Mouse (Mus musculus) midbrain, embryonic 14.5 days (tissue): ENCODE measurements around the gene 4921524J17Rik. TPM values are rescaled to one million over a fixed set of nuclear protein-coding genes. Genes with fewer than 3 reads are reported as not detected.

ENCODE experiments used
- ATAC-seq: fragments of 200-750 bp; cut with Nextera tagmentation; 2 replicates; pipeline ENCODE4 v1.8.0; 2017; ENCODE audit warnings: moderate number of reproducible peaks, moderate library complexity; ENCODE audit not compliant: low FRiP score, low TSS enrichment
- DNase-seq: peaks from one replicate; pipeline ENCODE4 v3.0.0-alpha.2; 2015
- H3K27ac ChIP-seq: fragments of 300-500 bp; sonication (generic); replicated peaks from 2 replicates; pipeline ENCODE4 v1.5.1; 2014; ENCODE audit warnings: mild to moderate bottlenecking, low read depth, low read length, moderate library complexity
- H3K27me3 ChIP-seq: fragments of 300-500 bp; sonication (generic); 2 replicates; pipeline ENCODE4 v1.6.1; 2014; ENCODE audit warnings: low read length, control low read depth, mixed read lengths; ENCODE audit not compliant: control insufficient read depth, insufficient read depth
- H3K36me3 ChIP-seq: fragments of 300-500 bp; sonication (generic); 2 replicates; pipeline ENCODE4 v1.6.1; 2014; ENCODE audit warnings: low read length, control low read depth; ENCODE audit not compliant: control insufficient read depth, insufficient read depth
- H3K4me1 ChIP-seq: fragments of 300-500 bp; sonication (generic); 2 replicates; pipeline ENCODE4 v1.6.1; 2014; ENCODE audit warnings: mild to moderate bottlenecking, antibody characterized with exemption, low read length, control low read depth; ENCODE audit not compliant: control insufficient read depth, insufficient read depth
- H3K4me2 ChIP-seq: fragments of 300-500 bp; sonication (generic); 2 replicates; pipeline ENCODE4 v1.6.1; 2014; ENCODE audit warnings: mild to moderate bottlenecking, low read length, moderate library complexity
- H3K4me3 ChIP-seq: fragments of 300-500 bp; sonication (generic); replicated peaks from 2 replicates; pipeline ENCODE4 v1.5.1; 2014; ENCODE audit warnings: low read depth, low read length
- H3K9ac ChIP-seq: fragments of 300-500 bp; sonication (generic); replicated peaks from 2 replicates; pipeline ENCODE4 v1.6.1; 2014; ENCODE audit warnings: mild to moderate bottlenecking, low read length, moderate library complexity
- H3K9me3 ChIP-seq: fragments of 300-500 bp; sonication (generic); 2 replicates; pipeline ENCODE4 v1.6.1; 2016; ENCODE audit warnings: low read length, control low read depth, mixed read lengths; ENCODE audit not compliant: control insufficient read depth
- WGBS: fragments of 180-500 bp; shearing (Covaris S2); extraction: QIAGEN DNeasy Blood & Tissue Kit; methylation state at CpG from one replicate; pipeline ENCODE4 v1.1.7; 2014; 5-methylcytosine and 5-hydroxymethylcytosine counted together
- polyA plus RNA-seq: library from polyadenylated mRNA; unstranded; fragments of >200 nt; fragmentation: Nextera tagmentation; extraction: Ambion mirVana; gene quantifications from 2 replicates; pipeline ENCODE4 v1.2.1, GENCODE M21; 2014

The 4921524J17Rik gene
- polyA plus RNA-seq, 1 experiment from 2014 or later: 40.9 TPM

GRCm38 (mm10) chr8:85431281-85432167 lies 1.1 kb downstream of the 4921524J17Rik start:
- 18% methylated on average over 10 of the region's 10 CpGs for WGBS
- H3K9ac ChIP-seq: peak overlapping the region; percentile 77
- H3K4me2 ChIP-seq: peak overlapping the region; percentile 66
- H3K36me3 ChIP-seq: no peaks in the 10 kb centered on the region
- peak overlapping the region; percentile 68 for H3K4me3 ChIP-seq
- no peaks in the 10 kb centered on the region for H3K27me3 ChIP-seq
- DNase-seq (peak; percentile 65), ATAC-seq (no peak)
- H3K27ac ChIP-seq: peak overlapping the region; percentile 90; the same call in 1 of the 2 replicates
- H3K4me1 ChIP-seq: peaks cover 26% of the 10 kb centered on the region
- no peaks in the 10 kb centered on the region for H3K9me3 ChIP-seq

DNA sequence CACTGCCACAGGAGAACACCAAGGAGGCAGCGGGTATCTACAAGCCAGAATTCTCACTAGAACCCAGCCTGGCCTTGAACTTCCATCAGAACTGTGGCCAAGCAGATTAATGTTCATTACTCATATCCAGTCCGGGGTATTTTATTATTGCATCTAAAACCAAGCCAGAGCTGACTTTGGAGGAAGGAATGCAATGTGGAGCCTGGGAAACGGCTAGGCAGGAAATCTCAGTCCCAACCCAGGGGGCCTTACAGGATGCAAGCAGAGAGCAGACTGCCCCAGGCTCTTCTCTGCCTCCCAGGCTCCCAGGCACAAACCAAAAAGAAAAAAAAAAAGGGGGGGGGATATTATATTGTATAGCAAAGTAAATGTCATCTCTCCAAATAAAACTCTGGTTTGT lies 1.8 kb downstream of the 4921524J17Rik start:
- H3K4me2 ChIP-seq: peak overlapping the region; percentile 66
- peaks cover 26% of the 10 kb centered on the region for H3K4me1 ChIP-seq
- DNase-seq (peak; percentile 33), ATAC-seq (no peak)
- peak overlapping the region; percentile 9; the same call in 1 of the 2 replicates for H3K9ac ChIP-seq
- H3K27me3 ChIP-seq: no peaks in the 10 kb centered on the region
- peak overlapping the region; percentile 68 for H3K4me3 ChIP-seq
- H3K9me3 ChIP-seq: no peaks in the 10 kb centered on the region
- no peaks in the 10 kb centered on the region for H3K36me3 ChIP-seq
- WGBS: 9% methylated on average over 3 of the region's 3 CpGs
- H3K27ac ChIP-seq: no peak overlapping the region

DNA sequence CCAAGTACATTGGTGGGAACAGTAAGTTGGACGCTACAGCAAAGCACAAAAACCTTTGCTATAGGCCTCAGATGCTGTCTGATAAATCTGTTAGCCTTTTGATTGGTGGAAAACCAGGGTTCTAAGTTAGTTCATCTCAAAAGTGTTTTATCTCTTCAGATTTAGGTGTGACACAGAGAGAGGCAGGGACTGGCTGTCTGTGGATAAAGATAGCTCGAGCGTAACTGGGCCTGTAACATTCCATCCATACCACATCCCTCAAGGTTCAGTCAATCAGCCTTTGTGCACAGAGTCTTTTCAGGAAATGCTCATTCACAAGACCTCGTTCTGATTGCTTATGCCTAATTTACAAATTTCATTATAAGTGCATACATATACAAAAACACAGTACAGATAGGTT lies 3.4 kb downstream of the 4921524J17Rik start:
- 0 out of 2 replicates have a peak overlapping the region, but pooled peaks have one; percentile 57 for H3K27ac ChIP-seq

DNA sequence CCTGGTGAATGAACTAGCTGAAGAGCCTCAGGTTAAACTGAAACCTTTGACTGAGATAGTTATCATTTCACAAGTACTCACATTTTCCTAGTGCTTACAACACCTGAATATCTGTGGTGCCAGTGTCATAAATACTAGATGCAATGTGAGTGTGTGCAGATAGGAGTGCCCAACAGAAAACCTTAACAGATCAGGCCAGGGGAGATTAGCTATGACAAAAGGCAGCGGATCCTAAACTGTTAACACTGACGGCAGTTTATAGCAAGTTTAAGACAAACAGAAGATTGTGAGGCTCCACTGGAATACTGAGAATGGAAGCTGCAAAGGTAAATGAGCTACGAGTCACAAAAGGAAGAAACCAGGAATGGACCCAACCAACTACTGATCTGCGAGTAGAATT lies 5.6 kb downstream of the 4921524J17Rik start:
- Histone ChIP-seq H3K4me3 (no peak overlapping the region), H3K36me3 (no peaks in the 10 kb centered on the region), H3K4me2 (no peak overlapping the region), H3K27ac (no peak overlapping the region), H3K9me3 (no peaks in the 10 kb centered on the region), H3K4me1 (peaks cover 23% of the 10 kb centered on the region), H3K9ac (no peak overlapping the region), H3K27me3 (no peaks in the 10 kb centered on the region)
- WGBS: 78% methylated on average over 4 of the region's 4 CpGs
- no peak for ATAC-seq
- no peak for DNase-seq

More for the DNA sequence above, 3.4 kb downstream of the 4921524J17Rik start:
- Histone ChIP-seq H3K4me1 (peaks cover 26% of the 10 kb centered on the region), H3K4me3 (no peak overlapping the region), H3K9me3 (no peaks in the 10 kb centered on the region), H3K4me2 (peak overlapping the region; percentile 37), H3K36me3 (no peaks in the 10 kb centered on the region), H3K27me3 (no peaks in the 10 kb centered on the region), H3K9ac (no peak overlapping the region)
- ATAC-seq (no peak), DNase-seq (no peak)
- WGBS: 17% methylated on average over 4 of the region's 4 CpGs

GRCm38 (mm10) chr8:85421329-85421728 lies 11.3 kb downstream of the 4921524J17Rik start:
- DNase-seq: no peak
- 0 out of 2 replicates have a peak, but pooled peaks cover 6% of the 10 kb centered on the region for H3K36me3 ChIP-seq
- no peak overlapping the region for H3K9ac ChIP-seq
- no peaks in the 10 kb centered on the region for H3K4me1 ChIP-seq
- WGBS: 95% methylated on average over 1 of the region's 1 CpGs
- H3K9me3 ChIP-seq: no peaks in the 10 kb centered on the region
- H3K4me3 ChIP-seq: no peak overlapping the region
- H3K27me3 ChIP-seq: no peaks in the 10 kb centered on the region
- ATAC-seq: no peak
- no peak overlapping the region for H3K4me2 ChIP-seq
- H3K27ac ChIP-seq: no peak overlapping the region

- Histone ChIP-seq H3K9ac (no peak overlapping the region), H3K4me2 (no peak overlapping the region), H3K27ac (no peak overlapping the region), H3K36me3 (peaks cover 12% of the 10 kb centered on the region; the same call in 1 of the 2 replicates), H3K9me3 (no peaks in the 10 kb centered on the region), H3K4me1 (no peaks in the 10 kb centered on the region), H3K4me3 (no peak overlapping the region), H3K27me3 (no peaks in the 10 kb centered on the region)
- no peak for ATAC-seq
- no peak for DNase-seq
- WGBS: 86% methylated on average over 3 of the region's 3 CpGs
Observed at GRCm38 (mm10) chr8:85408526-85408925, 24.1 kb downstream of the 4921524J17Rik start.

- Histone ChIP-seq H3K9ac (no peak overlapping the region), H3K9me3 (no peaks in the 10 kb centered on the region), H3K4me2 (no peak overlapping the region), H3K27me3 (no peaks in the 10 kb centered on the region), H3K4me3 (no peak overlapping the region), H3K27ac (no peak overlapping the region), H3K4me1 (no peaks in the 10 kb centered on the region), H3K36me3 (peaks cover 12% of the 10 kb centered on the region; the same call in 1 of the 2 replicates)
- 62% methylated on average over 7 of the region's 7 CpGs for WGBS
- DNase-seq (peak; percentile 62), ATAC-seq (no peak)
Observed at GRCm38 (mm10) chr8:85408053-85408505, 24.6 kb downstream of the 4921524J17Rik start.

GRCm38 (mm10) chr8:85405961-85406360 lies 26.7 kb downstream of the 4921524J17Rik start:
- ATAC-seq: no peak
- no peaks in the 10 kb centered on the region for H3K4me1 ChIP-seq
- no peak overlapping the region for H3K27ac ChIP-seq
- H3K27me3 ChIP-seq: no peaks in the 10 kb centered on the region
- no peak overlapping the region for H3K4me3 ChIP-seq
- DNase-seq: no peak
- no peaks in the 10 kb centered on the region for H3K9me3 ChIP-seq
- peaks cover 10% of the 10 kb centered on the region; the same call in 1 of the 2 replicates for H3K36me3 ChIP-seq
- H3K4me2 ChIP-seq: no peak overlapping the region
- WGBS: 70% methylated on average over 10 of the region's 10 CpGs
- no peak overlapping the region for H3K9ac ChIP-seq
